Mouse (Mus musculus) lung, postnatal 0 days (tissue): ENCODE data around the gene Krt87. TPM values are rescaled to one million over a fixed set of nuclear protein-coding genes. Genes with fewer than 3 reads are reported as not detected.

Experiments used
- ATAC-seq: fragments of 200-750 bp; cut with Nextera tagmentation; 2 replicates; pipeline ENCODE4 v1.8.0; 2017; ENCODE audit warnings: moderate library complexity
- DNase-seq: peaks from one replicate; pipeline ENCODE4 v3.0.0-alpha.2; 2016; ENCODE audit warnings: low spot score
- H3K27ac ChIP-seq: fragments of 300-500 bp; sonication (generic); 2 replicates; pipeline ENCODE4 v1.5.1; 2014; ENCODE audit warnings: antibody characterized with exemption, mild to moderate bottlenecking, low read length, mixed read lengths
- H3K27me3 ChIP-seq: fragments of 300-500 bp; sonication (generic); replicated peaks from 2 replicates; pipeline ENCODE4 v1.6.1; 2014; ENCODE audit warnings: low read length, mixed read lengths; ENCODE audit not compliant: insufficient read depth
- H3K36me3 ChIP-seq: fragments of 300-500 bp; sonication (generic); 2 replicates; pipeline ENCODE4 v1.6.1; 2014; ENCODE audit warnings: low read length, mixed read lengths; ENCODE audit not compliant: insufficient read depth
- H3K4me1 ChIP-seq: fragments of 300-500 bp; sonication (generic); 2 replicates; pipeline ENCODE4 v1.6.1; 2014; ENCODE audit warnings: antibody characterized with exemption, low read depth, low read length, mixed read lengths; ENCODE audit not compliant: insufficient read depth
- H3K4me2 ChIP-seq: fragments of 300-500 bp; sonication (generic); replicated peaks from 2 replicates; pipeline ENCODE4 v1.6.1; 2014; ENCODE audit warnings: low read depth, mild to moderate bottlenecking, low read length, moderate library complexity, mixed read lengths
- H3K4me3 ChIP-seq: fragments of 300-500 bp; sonication (generic); 2 replicates; pipeline ENCODE4 v1.5.1; 2014; ENCODE audit warnings: low read depth, low read length
- H3K9ac ChIP-seq: fragments of 300-500 bp; sonication (generic); replicated peaks from 2 replicates; pipeline ENCODE4 v1.6.1; 2014; ENCODE audit warnings: low read depth, mild to moderate bottlenecking
- H3K9me3 ChIP-seq: fragments of 300-500 bp; sonication (generic); 2 replicates; pipeline ENCODE4 v1.6.1; 2016; ENCODE audit warnings: low read length, mixed read lengths
- CTCF ChIP-seq: IDR thresholded peaks from 2 replicates; pipeline ENCODE4 v1.5.1; 2016; ENCODE audit warnings: antibody characterized with exemption, mild to moderate bottlenecking
- EP300 ChIP-seq: IDR thresholded peaks from 2 replicates; pipeline ENCODE4 v1.6.1; 2016; ENCODE audit warnings: antibody characterized with exemption, mild to moderate bottlenecking, control low read depth
- WGBS: fragments of 180-500 bp; shearing (Covaris S2); extraction: QIAGEN DNeasy Blood & Tissue Kit; methylation state at CpG from one replicate; pipeline ENCODE4 v1.1.7; 2014; 5-methylcytosine and 5-hydroxymethylcytosine counted together
- polyA plus RNA-seq: library from polyadenylated mRNA; unstranded; fragments of >200 nt; fragmentation: Nextera tagmentation; extraction: Ambion mirVana; gene quantifications from 2 replicates; pipeline ENCODE4 v1.2.1, GENCODE M21; 2015

The Krt87 gene
- polyA plus RNA-seq, 1 experiment from 2014 or later, result 0.24 TPM

- Histone ChIP-seq H3K4me2 (no peak overlapping the region), H3K27me3 (no peaks in the 10 kb centered on the region), H3K4me3 (no peak overlapping the region), H3K4me1 (peaks cover 13% of the 10 kb centered on the region; the same call in 1 of the 2 replicates), H3K27ac (peak overlapping the region; percentile 69), H3K9me3 (no peaks in the 10 kb centered on the region), H3K36me3 (no peaks in the 10 kb centered on the region), H3K9ac (no peak overlapping the region)
- ATAC-seq, result peak; percentile 88
- TF ChIP-seq CTCF, result no peak
- peak; percentile 38; the same call in 1 of the 2 replicates for TF ChIP-seq EP300
- 17% methylated on average over 9 of the region's 9 CpGs for WGBS
- peak; percentile 81 for DNase-seq
Measured at GRCm38 (mm10) chr15:101381758-101382157, 56.8 kb downstream of the Krt87 start.

Other genes starting within 250 kb of the Krt87 start
- 8.2 and 8.6 TPM in 2 replicates for gene Grasp, start 214.6 kb downstream of the Krt87 start, polyA plus RNA-seq
- gene Nr4a1, start 184.5 kb downstream of the Krt87 start, polyA plus RNA-seq, result 7.8 and 11.8 TPM in 2 replicates
- 73.1 and 74.2 TPM in 2 replicates for gene Atg101, start 154.5 kb downstream of the Krt87 start, polyA plus RNA-seq
- gene 6030408B16Rik, start 145.6 kb downstream of the Krt87 start, polyA plus RNA-seq, result 74.9 and 82.4 TPM in 2 replicates
- 19.6 and 26.3 TPM in 2 replicates for gene Krt80, start 68.6 kb downstream of the Krt87 start, polyA plus RNA-seq
- gene Krt7, start 27.8 kb downstream of the Krt87 start, polyA plus RNA-seq, result 430 and 463 TPM in 2 replicates
- gene Krt88, start 8.9 kb upstream of the Krt87 start, polyA plus RNA-seq, result 0.15 and 0.21 TPM in 2 replicates
- gene Krt81, start 24.9 kb upstream of the Krt87 start, polyA plus RNA-seq, result not detected in 2 replicates
- gene Krt86, start 34.7 kb upstream of the Krt87 start, polyA plus RNA-seq, result not detected in 2 replicates
- not detected in 2 replicates for gene Krt83, start 52.7 kb upstream of the Krt87 start, polyA plus RNA-seq
- gene Gm49425, start 78.5 kb upstream of the Krt87 start, polyA plus RNA-seq, result not detected in 2 replicates
- not detected in 2 replicates for gene Krt84, start 94.0 kb upstream of the Krt87 start, polyA plus RNA-seq
- gene Krt82, start 111.9 kb upstream of the Krt87 start, polyA plus RNA-seq, result not detected in 2 replicates
- 0.05 and 0.14 TPM in 2 replicates for gene Krt90, start 124.1 kb upstream of the Krt87 start, polyA plus RNA-seq
- not detected in 2 replicates for gene Krt75, start 135.1 kb upstream of the Krt87 start, polyA plus RNA-seq
- not detected in 2 replicates for gene Gm5414, start 189.4 kb upstream of the Krt87 start, polyA plus RNA-seq
- gene Gm5478, start 208.6 kb upstream of the Krt87 start, polyA plus RNA-seq, result not detected in 2 replicates
- not detected in 2 replicates for gene Krt6b, start 241.5 kb upstream of the Krt87 start, polyA plus RNA-seq